Mouse (Mus musculus) kidney, postnatal 0 days (tissue): ENCODE data around the gene Sorcs2. TPM values are rescaled to one million over a fixed set of nuclear protein-coding genes. Genes with fewer than 3 reads are reported as not detected.

ENCODE experiments used
- ATAC-seq: fragments of 200-750 bp; cut with Nextera tagmentation; replicated peaks from 2 replicates; pipeline ENCODE4 v1.8.0; 2017; ENCODE audit warnings: low read depth, moderate number of reproducible peaks, moderate TSS enrichment, moderate library complexity; ENCODE audit not compliant: low FRiP score
- DNase-seq: peaks from one replicate; pipeline ENCODE4 v3.0.0-alpha.2; 2016; ENCODE audit warnings: low spot score
- H3K27ac ChIP-seq: fragments of 300-500 bp; sonication (generic); 2 replicates; pipeline ENCODE4 v1.5.1; 2014; ENCODE audit warnings: mild to moderate bottlenecking
- H3K27me3 ChIP-seq: fragments of 300-500 bp; sonication (generic); 2 replicates; pipeline ENCODE4 v1.6.1; 2014; ENCODE audit warnings: low read length, mixed read lengths; ENCODE audit not compliant: insufficient read depth
- H3K36me3 ChIP-seq: fragments of 300-500 bp; sonication (generic); 2 replicates; pipeline ENCODE4 v1.6.1; 2014; ENCODE audit warnings: low read length, mixed read lengths; ENCODE audit not compliant: insufficient read depth
- H3K4me1 ChIP-seq: fragments of 300-500 bp; sonication (generic); replicated peaks from 2 replicates; pipeline ENCODE4 v1.6.1; 2014; ENCODE audit warnings: antibody characterized with exemption, low read length, mixed read lengths; ENCODE audit not compliant: insufficient read depth
- H3K4me2 ChIP-seq: fragments of 300-500 bp; sonication (generic); 2 replicates; pipeline ENCODE4 v1.6.1; 2014; ENCODE audit warnings: mild to moderate bottlenecking, low read length, moderate library complexity, mixed read lengths
- H3K4me3 ChIP-seq: fragments of 300-500 bp; sonication (generic); replicated peaks from 2 replicates; pipeline ENCODE4 v1.5.1; 2014; ENCODE audit warnings: low read depth, low read length
- H3K9ac ChIP-seq: fragments of 300-500 bp; sonication (generic); 2 replicates; pipeline ENCODE4 v1.6.1; 2014; ENCODE audit warnings: low read depth, low read length
- H3K9me3 ChIP-seq: fragments of 300-500 bp; sonication (generic); replicated peaks from 2 replicates; pipeline ENCODE4 v1.6.1; 2016; ENCODE audit warnings: low read length, inconsistent platforms, mixed read lengths
- CTCF ChIP-seq: IDR thresholded peaks from 2 replicates; pipeline ENCODE4 v1.5.1; 2016; ENCODE audit warnings: antibody characterized with exemption, low read depth, mild to moderate bottlenecking, moderate library complexity
- WGBS: fragments of 180-500 bp; shearing (Covaris S2); extraction: QIAGEN DNeasy Blood & Tissue Kit; methylation state at CpG from one replicate; pipeline ENCODE4 v1.1.7; 2014; 5-methylcytosine and 5-hydroxymethylcytosine counted together
- polyA plus RNA-seq: library from polyadenylated mRNA; unstranded; fragments of >200 nt; fragmentation: Nextera tagmentation; extraction: Ambion mirVana; gene quantifications from 2 replicates; pipeline ENCODE4 v1.2.1, GENCODE M21; 2015

The Sorcs2 gene
- polyA plus RNA-seq, 1 experiment from 2014 or later: 5.1 TPM

- H3K36me3 ChIP-seq: peaks cover 51% of the 10 kb centered on the region
- TF ChIP-seq CTCF: no peak
- H3K27ac ChIP-seq: no peak overlapping the region
- ATAC-seq: no peak
- no peaks in the 10 kb centered on the region for H3K27me3 ChIP-seq
- no peak overlapping the region for H3K4me3 ChIP-seq
- H3K4me1 ChIP-seq: no peaks in the 10 kb centered on the region
- H3K9me3 ChIP-seq: no peaks in the 10 kb centered on the region
- whole genome bisulfite sequencing: 89% methylated on average over 6 of the region's 6 CpGs
- no peak overlapping the region for H3K4me2 ChIP-seq
- DNase-seq: no peak
- H3K9ac ChIP-seq: no peak overlapping the region
These were observed 408.4 kb downstream of the Sorcs2 start for GRCm38 (mm10) chr5:35989506-35989905.

- ATAC-seq: no peak
- no peak for TF ChIP-seq CTCF
- Histone ChIP-seq H3K36me3 (peaks cover 43% of the 10 kb centered on the region), H3K4me1 (no peaks in the 10 kb centered on the region), H3K27me3 (no peaks in the 10 kb centered on the region), H3K9ac (no peak overlapping the region), H3K27ac (no peak overlapping the region), H3K4me3 (no peak overlapping the region), H3K9me3 (no peaks in the 10 kb centered on the region), H3K4me2 (no peak overlapping the region)
- WGBS: 95% methylated on average over 8 of the region's 8 CpGs
- DNase-seq: no peak
These were observed 409.9 kb downstream of the Sorcs2 start for GRCm38 (mm10) chr5:35988085-35988484.

- 82% methylated on average over 8 of the region's 8 CpGs for WGBS
- Histone ChIP-seq H3K9me3 (no peaks in the 10 kb centered on the region), H3K4me3 (no peak overlapping the region), H3K27ac (no peak overlapping the region), H3K4me1 (no peaks in the 10 kb centered on the region), H3K4me2 (no peak overlapping the region), H3K9ac (no peak overlapping the region), H3K27me3 (no peaks in the 10 kb centered on the region), H3K36me3 (peaks cover 40% of the 10 kb centered on the region)
- DNase-seq: no peak
- no peak for TF ChIP-seq CTCF
- ATAC-seq: no peak
These were observed 412.3 kb downstream of the Sorcs2 start for GRCm38 (mm10) chr5:35985611-35986010.

- Histone ChIP-seq H3K27me3 (no peaks in the 10 kb centered on the region), H3K4me3 (no peak overlapping the region), H3K4me2 (no peak overlapping the region), H3K9ac (no peak overlapping the region), H3K9me3 (no peaks in the 10 kb centered on the region), H3K4me1 (no peaks in the 10 kb centered on the region), H3K36me3 (peaks cover 42% of the 10 kb centered on the region), H3K27ac (no peak overlapping the region)
- no peak for ATAC-seq
- TF ChIP-seq CTCF: peak; percentile 96
- WGBS: 41% methylated on average over 4 of the region's 4 CpGs
- DNase-seq: peak; percentile 71
These were observed 416.0 kb downstream of the Sorcs2 start for GRCm38 (mm10) chr5:35981976-35982375.

GRCm38 (mm10) chr5:35981341-35981740 lies 416.6 kb downstream of the Sorcs2 start:
- no peaks in the 10 kb centered on the region for H3K4me1 ChIP-seq
- H3K4me2 ChIP-seq: no peak overlapping the region
- ATAC-seq (no peak), DNase-seq (no peak)
- H3K36me3 ChIP-seq: peaks cover 43% of the 10 kb centered on the region
- no peak overlapping the region for H3K4me3 ChIP-seq
- no peaks in the 10 kb centered on the region for H3K9me3 ChIP-seq
- 78% methylated on average over 5 of the region's 5 CpGs for WGBS
- no peak overlapping the region for H3K27ac ChIP-seq
- TF ChIP-seq CTCF: no peak
- H3K9ac ChIP-seq: no peak overlapping the region
- no peaks in the 10 kb centered on the region for H3K27me3 ChIP-seq

GRCm38 (mm10) chr5:35980542-35980941 lies 417.4 kb downstream of the Sorcs2 start:
- no peaks in the 10 kb centered on the region for H3K27me3 ChIP-seq
- H3K4me2 ChIP-seq: no peak overlapping the region
- no peaks in the 10 kb centered on the region for H3K4me1 ChIP-seq
- ATAC-seq (no peak), DNase-seq (no peak)
- no peaks in the 10 kb centered on the region for H3K9me3 ChIP-seq
- H3K27ac ChIP-seq: no peak overlapping the region
- 73% methylated on average over 5 of the region's 5 CpGs for WGBS
- TF ChIP-seq CTCF: no peak
- H3K36me3 ChIP-seq: peaks cover 43% of the 10 kb centered on the region
- H3K9ac ChIP-seq: no peak overlapping the region
- H3K4me3 ChIP-seq: no peak overlapping the region

- WGBS: 9% methylated on average over 5 of the region's 5 CpGs
- Histone ChIP-seq H3K9ac (no peak overlapping the region), H3K27me3 (no peaks in the 10 kb centered on the region), H3K4me3 (no peak overlapping the region), H3K9me3 (no peaks in the 10 kb centered on the region), H3K36me3 (peaks cover 44% of the 10 kb centered on the region), H3K27ac (no peak overlapping the region), H3K4me1 (peaks cover 13% of the 10 kb centered on the region), H3K4me2 (no peak overlapping the region)
- DNase-seq: peak; percentile 84
- TF ChIP-seq CTCF: peak; percentile 91
- ATAC-seq: no peak
These were observed 422.3 kb downstream of the Sorcs2 start for GRCm38 (mm10) chr5:35975681-35976080.
